Mouse (Mus musculus) c-Kit-positive CD71-positive TER-119-negative erythroid progenitor cells, embryonic 14.5 days (primary cell): ENCODE measurements at regions not wholly inside any gene's neighbourhood (a gene's known extent, or its start where the extent isn't known, plus 50 kb on each side); places are given as distances from the start of the nearest gene placed in this dataset.

Experiments
- DNase-seq: peaks from one replicate; pipeline ENCODE4 v3.0.0-alpha.2; 2013; ENCODE audit warnings: low read depth

DNA sequence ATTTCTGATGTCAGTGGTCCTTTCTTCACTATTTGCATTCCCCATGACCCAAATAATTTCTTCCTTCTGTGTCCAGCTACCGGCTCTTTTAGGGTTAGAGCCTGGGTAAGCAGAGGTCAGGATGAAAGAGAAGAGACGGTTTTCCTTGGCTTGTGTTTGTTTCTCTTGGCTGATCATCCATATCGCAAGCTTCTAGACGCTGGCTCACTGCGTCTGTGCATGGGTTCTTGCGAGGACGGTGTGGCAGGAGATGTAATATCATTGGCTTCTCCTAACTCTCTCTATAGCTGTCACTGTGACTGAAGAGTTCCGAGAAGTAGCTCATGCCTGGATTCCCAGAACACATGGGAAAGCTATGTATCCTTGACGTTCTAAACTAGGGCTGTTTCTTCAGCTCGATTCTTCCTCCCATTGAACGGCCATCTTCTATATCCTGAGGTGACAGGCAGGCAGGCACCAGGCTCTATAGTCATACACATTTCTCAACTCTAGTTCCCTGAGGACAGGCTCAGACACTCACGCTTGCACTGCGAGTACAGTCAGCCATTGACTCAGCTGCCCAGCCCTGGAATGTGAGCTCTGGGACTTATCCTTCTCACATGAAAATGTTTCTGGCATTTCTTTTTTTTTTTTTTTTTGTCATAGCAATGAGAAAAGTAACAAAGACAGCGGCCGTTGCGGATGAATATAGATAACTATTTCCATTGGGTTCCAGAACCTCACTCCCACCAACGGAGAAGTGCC is 85.0 kb downstream of the Bach1 start:
- no peak for DNase-seq

DNA sequence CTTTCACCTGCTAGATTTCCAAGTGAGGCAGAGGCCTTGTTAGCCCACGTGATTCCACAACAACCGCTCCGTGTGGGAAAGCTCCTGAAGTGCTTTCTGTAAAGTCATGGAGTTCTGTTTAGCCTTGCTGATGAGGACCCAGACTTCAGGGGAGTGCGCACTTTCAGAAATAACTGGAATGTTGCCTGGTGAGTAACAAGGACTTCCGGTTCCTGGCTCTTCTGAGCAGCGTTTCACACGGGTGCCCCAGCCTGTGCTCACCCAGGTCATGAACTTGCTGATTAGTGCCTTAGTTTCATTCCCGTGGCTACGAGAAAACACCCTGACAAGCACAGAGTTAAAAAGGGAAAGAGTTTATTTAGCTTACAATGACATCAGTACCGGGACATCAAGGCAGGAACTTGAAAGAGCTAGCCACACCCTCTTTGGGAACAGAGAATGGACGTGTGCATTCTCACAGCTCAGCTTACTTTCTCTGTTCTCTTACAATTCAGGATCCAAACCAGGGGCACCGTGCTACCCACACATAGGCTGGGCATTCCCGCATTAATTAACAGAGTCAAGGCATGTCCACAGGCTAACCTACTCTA is 85.8 kb downstream of the Bach1 start:
- DNase-seq: no peak

DNA sequence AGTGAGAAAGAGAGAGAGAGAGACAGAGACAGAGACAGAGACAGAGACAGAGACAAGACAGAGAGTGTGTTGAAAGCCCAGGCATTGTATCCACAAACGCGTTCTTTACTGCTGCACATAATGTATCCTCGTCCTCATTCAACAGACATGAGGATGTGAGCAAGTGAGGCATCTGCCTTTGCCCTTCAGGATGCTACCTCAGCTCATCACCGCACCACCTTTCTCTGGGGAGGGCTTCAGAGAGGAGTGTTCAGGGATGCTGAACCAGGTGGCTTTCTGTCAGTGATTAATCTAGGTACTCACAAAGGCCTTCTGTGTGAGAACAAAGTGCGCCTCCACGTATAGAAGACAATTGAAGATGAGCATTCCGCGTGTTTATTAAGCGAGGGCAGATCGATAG is 90.8 kb downstream of the Bach1 start:
- no peak for DNase-seq

DNA sequence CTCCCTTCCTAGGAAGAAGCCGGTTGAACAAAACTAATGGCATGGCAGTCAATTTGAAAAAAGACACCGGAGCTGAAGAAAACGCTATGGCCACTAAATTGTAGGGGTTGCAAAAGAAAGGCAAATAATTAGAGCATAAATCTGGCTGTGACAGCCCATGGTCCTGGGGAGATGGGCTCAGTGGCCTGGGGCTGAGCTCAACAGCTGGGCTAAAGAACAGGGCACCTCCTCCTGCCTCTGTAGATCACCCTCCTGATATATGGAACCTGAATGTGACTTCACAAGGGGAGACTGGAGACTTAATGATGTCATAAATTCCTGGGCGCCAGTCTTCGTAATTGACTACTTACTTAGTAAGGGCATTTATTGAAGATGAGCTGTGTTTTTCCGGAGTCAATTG is 91.2 kb downstream of the Bach1 start:
- no peak for DNase-seq

DNA sequence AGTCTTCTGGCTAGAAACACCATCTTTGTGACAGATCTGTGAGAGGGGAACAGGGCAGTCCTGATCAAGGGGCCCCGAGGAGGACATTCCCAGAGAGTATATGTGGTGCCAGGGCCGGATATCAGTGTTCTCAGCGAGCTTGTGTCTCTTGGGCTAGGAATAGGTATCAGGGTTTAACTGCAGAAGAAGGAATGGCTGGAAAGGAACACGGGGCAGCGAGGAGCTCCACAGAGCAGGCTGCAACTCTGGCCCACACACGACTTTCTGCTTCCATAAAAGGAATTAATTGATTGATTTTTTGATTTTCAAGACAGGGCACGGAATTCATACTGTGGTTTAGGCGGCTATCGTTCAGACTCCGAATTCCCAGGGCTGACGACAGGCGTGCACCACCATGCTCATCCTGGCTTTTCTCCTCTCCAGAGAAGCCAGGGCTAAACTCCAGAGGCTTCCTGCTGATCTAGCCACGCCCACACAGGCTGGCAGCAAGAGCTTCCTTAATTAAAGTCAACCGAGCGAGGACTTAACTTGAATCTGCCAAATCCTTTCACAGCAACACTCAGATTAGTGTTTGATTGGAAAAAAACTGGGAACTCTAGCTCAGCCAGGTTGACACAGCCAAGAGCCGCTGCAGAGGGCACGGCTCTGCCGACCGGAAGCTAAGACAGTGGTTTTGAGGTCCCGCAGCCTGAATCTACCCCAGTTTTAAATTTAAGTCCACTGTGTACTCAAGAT is 97.9 kb downstream of the Bach1 start:
- DNase-seq: no peak

DNA sequence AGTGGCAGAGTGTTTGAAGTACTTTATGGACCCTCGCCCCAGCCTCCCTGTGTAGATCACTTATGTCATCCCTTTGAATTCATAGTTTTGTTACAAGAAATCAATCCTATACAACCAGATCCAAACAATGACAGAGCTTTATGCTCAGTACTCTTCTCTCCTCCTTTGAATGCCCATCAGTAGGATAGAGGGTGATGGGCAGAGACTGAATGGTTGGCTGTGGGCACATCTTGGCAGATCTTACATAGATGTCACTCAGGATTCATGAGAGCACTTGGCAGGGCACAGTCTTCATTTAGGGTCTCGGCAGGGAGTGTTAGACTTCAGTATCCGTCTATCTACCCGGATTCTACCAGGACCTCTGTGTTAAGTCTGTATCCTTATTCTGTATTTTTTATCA is 103.6 kb downstream of the Bach1 start:
- DNase-seq: no peak

DNA sequence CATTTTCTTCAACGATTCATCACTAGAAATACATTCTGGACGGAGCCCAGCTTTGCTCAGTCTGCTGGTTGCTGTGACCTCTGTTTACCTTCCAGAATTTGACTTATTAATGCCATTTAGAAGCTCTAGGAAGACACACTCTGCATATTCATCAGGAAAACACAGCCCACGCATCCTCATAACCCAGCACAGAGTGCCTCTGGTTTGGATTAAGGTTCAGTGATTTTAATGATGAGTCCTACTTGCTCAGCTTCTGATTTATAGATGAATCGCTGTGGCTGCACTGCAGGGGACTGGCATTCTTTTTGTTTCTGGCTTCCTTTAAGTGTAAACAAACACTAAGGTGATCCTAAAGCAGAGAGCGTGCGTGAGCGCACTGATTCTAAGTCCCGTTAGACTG is 118.8 kb downstream of the Bach1 start:
- DNase-seq: no peak

DNA sequence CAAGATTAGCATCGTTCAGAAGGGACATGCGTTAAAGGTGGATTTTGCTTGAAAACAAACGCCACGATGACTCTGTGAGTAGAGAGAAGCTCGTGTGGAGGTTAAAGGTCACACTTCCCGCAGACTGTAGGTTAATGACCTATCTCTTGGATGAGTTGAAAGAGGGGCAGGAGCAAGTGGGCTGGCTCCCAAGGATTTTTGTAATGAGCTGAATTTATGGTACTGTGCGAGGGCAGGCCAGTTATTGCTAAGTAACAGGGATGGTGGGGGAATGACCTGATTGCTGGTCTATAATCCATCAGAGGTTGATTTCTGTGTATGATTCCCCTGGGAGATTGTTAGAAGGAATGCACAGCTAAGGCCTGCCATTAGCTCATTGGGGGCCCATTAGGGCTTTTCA is 135.6 kb downstream of the Bach1 start:
- no peak for DNase-seq

DNA sequence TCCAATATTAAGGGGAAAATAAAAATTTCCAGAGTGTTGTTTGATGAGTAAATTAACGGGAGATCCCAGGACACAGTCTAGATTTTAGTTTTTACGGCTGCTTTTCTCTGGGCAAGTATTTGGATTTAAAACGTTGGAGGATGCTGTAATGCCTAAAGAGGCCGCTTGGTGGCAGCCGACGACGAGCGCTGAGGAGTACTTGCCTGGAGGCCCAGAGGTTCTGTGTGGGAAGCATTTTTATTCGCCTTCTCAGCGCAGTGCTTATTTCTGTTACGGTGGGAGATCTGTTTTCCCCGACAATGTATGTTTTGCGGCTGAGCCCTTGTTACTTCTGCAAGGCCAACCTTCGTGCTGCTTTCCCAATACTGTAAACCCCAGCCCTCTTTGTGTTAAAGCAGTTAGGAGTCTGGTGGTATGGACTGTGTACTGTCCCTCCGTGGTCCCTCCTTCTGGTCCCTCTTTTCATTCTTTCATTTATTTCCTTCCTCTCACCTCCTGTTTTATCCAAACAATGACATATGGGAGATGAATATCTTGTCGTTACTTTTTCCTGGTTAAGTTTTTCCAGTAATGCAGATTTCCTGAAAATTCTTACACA is 142.3 kb downstream of the Bach1 start:
- DNase-seq: peak; percentile 16
